Mouse (Mus musculus): Measurements from ENCODE around the gene Filip1. TPM values are rescaled to one million over a fixed set of nuclear protein-coding genes. Genes with fewer than 3 reads are reported as not detected.
A peak's percentile ranks its signal among the peaks of the same experiment; 100 is the strongest.

The Filip1 gene
- polyA plus RNA-seq, 1 experiment from 2014 or later: 0.88 TPM

DNA sequence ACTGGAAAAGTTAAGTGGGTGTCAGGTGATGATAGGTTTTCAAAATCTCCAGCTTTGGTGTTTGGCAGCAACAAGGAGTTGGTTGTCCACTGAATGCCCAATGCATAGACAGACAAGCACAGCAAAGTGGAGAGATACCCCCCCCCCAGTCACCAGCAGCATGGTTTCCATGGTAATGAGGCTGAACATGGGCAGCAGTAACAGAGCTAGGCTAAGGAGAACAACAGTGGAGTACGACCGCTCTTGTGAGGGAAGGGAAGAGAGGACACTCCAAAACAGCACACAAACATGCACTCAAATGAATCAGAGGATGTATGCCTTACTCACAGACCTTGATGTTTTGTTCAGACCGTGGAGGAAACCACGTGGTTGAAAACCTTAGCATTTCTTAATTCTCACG is 37.5 kb downstream of the Filip1 start:
- H3K9me3 ChIP-seq (replicated peaks): no peaks in the 10 kb centered on the region
- H3K27ac ChIP-seq: no peak overlapping the region
- no peak overlapping the region for H3K4me3 ChIP-seq
- no peaks in the 10 kb centered on the region for H3K36me3 ChIP-seq
- H3K4me1 ChIP-seq: peaks cover 15% of the 10 kb centered on the region
- no peaks in the 10 kb centered on the region for H3K27me3 ChIP-seq (ENCODE audit: low read depth, poor library complexity, severe bottlenecking)
- 85% methylated on average over 5 of the region's 5 CpGs for WGBS
- no peak for DNase-seq (ENCODE audit: low spot score)

DNA sequence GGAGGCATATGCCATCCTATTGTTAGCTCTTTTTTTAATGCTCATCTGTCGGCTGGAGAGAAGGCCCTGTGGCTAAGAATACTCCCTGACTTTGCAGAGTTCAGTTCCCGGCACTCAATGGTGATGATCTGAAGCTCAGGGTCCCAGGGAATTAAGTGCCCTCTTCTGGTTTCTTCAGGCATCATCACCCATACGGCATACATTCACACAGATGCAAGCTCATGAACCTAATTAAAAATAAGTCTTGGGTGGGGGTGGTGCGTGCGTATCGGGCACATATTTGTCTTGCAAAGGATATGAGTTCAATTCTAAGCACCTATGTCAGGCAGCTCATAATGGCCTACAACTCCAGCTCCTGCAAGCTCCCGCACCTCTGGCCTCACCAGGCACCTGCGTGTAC is 39.1 kb downstream of the Filip1 start:
- Histone ChIP-seq H3K27me3 (ENCODE audit: low read depth, poor library complexity, severe bottlenecking) (no peaks in the 10 kb centered on the region), H3K36me3 (no peaks in the 10 kb centered on the region), H3K4me1 (peaks cover 13% of the 10 kb centered on the region), H3K27ac (no peak overlapping the region), H3K9me3 (replicated peaks) (no peaks in the 10 kb centered on the region), H3K4me3 (no peak overlapping the region)
- 91% methylated on average over 8 of the region's 8 CpGs for WGBS
- DNase-seq (ENCODE audit: low spot score): no peak

DNA sequence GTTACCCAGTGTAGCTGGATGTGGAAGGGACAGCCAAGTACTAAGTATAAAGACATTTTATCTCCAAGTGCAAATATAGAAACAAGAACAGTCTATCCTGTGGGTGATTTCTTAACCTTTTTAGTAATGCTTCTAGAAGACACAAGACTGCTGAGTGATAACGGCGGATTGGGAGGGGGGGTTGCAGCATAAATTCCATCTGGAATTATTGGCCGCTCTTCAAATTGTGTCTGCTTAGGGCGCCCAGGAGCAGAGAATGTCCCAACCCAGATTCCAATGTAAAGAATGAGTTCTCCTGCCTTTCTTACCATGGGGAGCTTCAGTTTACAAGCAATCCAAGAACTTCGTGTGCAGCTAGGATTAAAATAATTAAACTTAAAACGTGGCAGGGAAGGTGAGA is 39.9 kb downstream of the Filip1 start:
- no peak overlapping the region for H3K27ac ChIP-seq
- H3K4me1 ChIP-seq: peaks cover 5% of the 10 kb centered on the region
- H3K36me3 ChIP-seq: no peaks in the 10 kb centered on the region
- H3K27me3 ChIP-seq (ENCODE audit: low read depth, poor library complexity, severe bottlenecking): no peaks in the 10 kb centered on the region
- 74% methylated on average over 6 of the region's 6 CpGs for WGBS
- H3K4me3 ChIP-seq: no peak overlapping the region
- no peak for DNase-seq (ENCODE audit: low spot score)
- no peaks in the 10 kb centered on the region for H3K9me3 ChIP-seq (replicated peaks)

DNA sequence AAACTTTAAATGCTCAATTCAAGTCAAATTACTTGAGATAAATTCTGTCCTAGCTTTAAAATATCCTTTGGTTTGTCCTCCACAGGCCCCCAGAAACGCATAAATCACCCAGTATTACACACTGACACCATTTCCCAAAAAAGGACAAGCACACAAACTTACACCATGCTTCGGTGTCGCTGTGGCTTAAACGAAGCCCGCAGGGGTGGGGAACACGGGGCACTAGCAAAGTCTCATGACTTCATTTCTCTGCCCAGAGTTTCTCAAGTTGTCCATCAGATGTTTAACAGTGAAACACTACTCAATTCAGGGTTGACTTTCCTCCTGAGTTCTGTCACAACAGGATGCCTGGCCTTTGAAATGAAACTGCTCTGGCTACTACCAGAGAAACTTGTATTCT is 41.0 kb downstream of the Filip1 start:
- no peaks in the 10 kb centered on the region for H3K27me3 ChIP-seq (ENCODE audit: low read depth, poor library complexity, severe bottlenecking)
- no peaks in the 10 kb centered on the region for H3K9me3 ChIP-seq (replicated peaks)
- DNase-seq (ENCODE audit: low spot score): no peak
- WGBS: 87% methylated on average over 6 of the region's 6 CpGs
- H3K27ac ChIP-seq: no peak overlapping the region
- H3K4me3 ChIP-seq: no peak overlapping the region
- H3K36me3 ChIP-seq: no peaks in the 10 kb centered on the region
- H3K4me1 ChIP-seq: no peaks in the 10 kb centered on the region

DNA sequence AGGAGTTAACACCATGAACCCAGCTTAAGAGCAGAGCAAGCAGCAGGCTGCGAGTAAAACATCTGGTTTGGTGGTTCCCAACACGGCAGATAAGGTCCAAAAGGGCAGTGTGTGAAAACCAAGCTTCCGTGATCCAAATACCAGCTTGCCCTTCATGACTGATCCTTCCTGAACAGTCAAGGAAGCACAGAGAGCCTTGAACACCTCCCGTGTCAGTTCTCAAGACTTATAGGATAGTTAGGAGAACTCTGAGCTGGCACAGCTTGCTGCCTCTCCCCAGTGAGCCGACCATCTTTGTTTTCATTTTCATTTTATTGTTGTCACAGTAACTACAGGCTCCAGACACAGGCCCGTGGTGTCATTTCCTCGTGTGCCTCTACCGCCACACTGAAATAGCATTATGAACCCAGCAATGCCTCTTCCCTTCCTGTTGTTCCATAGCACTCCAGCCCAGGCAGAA is 42.0 kb downstream of the Filip1 start:
- no peak overlapping the region for H3K4me3 ChIP-seq
- no peaks in the 10 kb centered on the region for H3K4me1 ChIP-seq
- H3K9me3 ChIP-seq (replicated peaks): no peaks in the 10 kb centered on the region
- no peak overlapping the region for H3K27ac ChIP-seq
- no peaks in the 10 kb centered on the region for H3K36me3 ChIP-seq
- DNase-seq (ENCODE audit: low spot score): no peak
- H3K27me3 ChIP-seq (ENCODE audit: low read depth, poor library complexity, severe bottlenecking): no peaks in the 10 kb centered on the region
- 76% methylated on average over 8 of the region's 8 CpGs for WGBS

DNA sequence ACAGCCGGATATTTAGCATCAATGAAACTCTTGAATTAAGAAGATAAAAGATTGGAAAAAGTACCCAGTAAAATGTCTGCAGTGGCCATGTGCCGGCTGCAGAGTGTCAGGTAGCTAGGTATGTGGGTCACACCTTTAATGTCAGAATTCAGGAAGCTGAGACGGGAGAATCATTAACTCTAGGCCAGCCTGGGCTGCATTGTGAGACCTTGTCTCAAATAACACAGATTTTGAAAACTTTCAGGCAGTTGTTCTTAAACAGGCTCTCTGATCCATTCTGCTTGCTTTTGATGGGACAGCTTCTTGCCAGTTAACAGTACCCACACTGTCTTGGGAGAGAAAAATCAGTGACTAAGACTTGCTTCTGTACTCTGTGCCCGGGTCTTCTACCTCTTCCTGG is 43.1 kb downstream of the Filip1 start:
- DNase-seq (ENCODE audit: low spot score): no peak
- H3K4me1 ChIP-seq: no peaks in the 10 kb centered on the region
- 90% methylated on average over 4 of the region's 4 CpGs for WGBS
- H3K4me3 ChIP-seq: no peak overlapping the region
- H3K27ac ChIP-seq: no peak overlapping the region
- no peaks in the 10 kb centered on the region for H3K36me3 ChIP-seq
- no peaks in the 10 kb centered on the region for H3K27me3 ChIP-seq (ENCODE audit: low read depth, poor library complexity, severe bottlenecking)
- no peaks in the 10 kb centered on the region for H3K9me3 ChIP-seq (replicated peaks)

DNA sequence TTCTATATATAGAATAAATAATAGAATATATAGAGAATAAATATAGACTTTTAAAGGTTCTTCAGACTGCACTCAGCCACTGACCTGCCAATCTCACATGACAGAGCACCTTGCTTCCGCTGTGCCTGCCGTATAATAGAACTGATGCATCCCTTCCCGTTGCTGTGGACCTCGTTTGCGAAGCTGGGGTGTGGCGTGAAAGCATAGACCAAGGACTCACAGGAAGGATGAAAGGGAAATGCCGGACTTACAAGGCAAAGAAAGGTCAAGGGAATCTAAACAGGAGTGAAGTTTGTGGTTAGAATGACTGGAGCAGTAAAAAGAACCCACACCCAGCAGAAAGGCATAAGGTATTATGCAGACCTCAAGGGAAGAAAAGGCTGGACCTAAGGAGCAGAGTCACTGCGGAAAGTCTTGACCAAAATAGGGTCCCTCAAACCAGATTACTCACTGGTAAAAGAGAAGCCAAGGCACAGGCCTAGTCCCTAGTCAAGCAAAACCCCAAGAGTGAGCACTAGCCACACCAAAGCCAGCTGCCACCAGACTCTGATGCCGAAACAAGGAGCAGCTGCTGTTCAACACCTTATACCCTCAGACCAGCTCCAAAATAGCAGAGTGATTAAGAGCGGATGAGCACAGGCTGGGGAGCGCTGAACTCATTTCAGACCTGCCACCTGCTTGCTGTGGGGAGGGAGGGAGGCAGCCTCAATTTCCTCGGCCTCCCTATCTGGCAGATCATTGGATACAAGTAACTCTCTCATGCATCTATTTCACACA is 45.8 kb downstream of the Filip1 start:
- no peak overlapping the region for H3K4me3 ChIP-seq
- no peaks in the 10 kb centered on the region for H3K9me3 ChIP-seq (replicated peaks)
- H3K4me1 ChIP-seq: no peaks in the 10 kb centered on the region
- H3K36me3 ChIP-seq: no peaks in the 10 kb centered on the region
- H3K27me3 ChIP-seq (ENCODE audit: low read depth, poor library complexity, severe bottlenecking): no peaks in the 10 kb centered on the region
- 80% methylated on average over 12 of the region's 12 CpGs for WGBS
- H3K27ac ChIP-seq: no peak overlapping the region
- no peak for DNase-seq (ENCODE audit: low spot score)

DNA sequence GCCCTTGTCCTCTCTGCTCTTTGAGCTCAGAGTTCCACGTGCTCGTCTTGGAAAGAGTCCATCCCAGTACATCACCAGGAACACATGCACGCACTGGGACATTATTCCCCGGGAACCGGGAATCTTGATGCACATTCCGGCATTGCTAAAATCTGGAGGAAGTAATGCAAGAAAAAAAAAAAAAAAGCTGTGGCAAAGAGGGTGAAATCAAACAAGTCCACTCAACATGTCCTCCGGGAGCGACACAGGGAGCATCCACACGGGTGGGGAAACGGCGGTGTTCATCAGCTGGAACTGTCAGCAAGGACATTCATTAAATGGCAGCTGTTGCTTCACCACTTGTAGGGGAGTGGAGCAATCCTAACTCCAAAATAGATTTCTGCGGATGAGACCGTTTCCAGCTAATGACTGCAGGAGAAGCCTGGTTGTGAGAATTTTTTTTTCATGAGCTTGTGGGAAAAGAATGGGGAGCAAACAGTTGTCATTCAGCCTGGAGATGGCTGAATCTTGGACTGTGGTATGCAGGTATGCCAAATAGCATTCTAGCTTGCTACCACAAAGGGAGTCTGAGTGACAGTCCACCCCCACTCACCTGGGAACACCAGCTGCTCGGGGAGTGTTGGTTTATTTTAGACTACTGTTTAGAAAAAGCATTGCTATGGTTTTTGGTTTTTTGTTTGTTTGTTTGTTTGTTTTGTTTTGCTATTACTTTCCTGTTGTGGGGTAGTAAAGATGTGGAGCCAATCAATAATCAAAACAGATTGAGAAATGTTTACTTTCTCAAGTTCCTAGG is 46.9 kb downstream of the Filip1 start:
- no peaks in the 10 kb centered on the region for H3K9me3 ChIP-seq (replicated peaks)
- H3K27ac ChIP-seq: no peak overlapping the region
- no peaks in the 10 kb centered on the region for H3K27me3 ChIP-seq (ENCODE audit: low read depth, poor library complexity, severe bottlenecking)
- 89% methylated on average over 14 of the region's 14 CpGs for WGBS
- H3K4me3 ChIP-seq: no peak overlapping the region
- no peaks in the 10 kb centered on the region for H3K4me1 ChIP-seq
- DNase-seq (ENCODE audit: low spot score): no peak
- H3K36me3 ChIP-seq: no peaks in the 10 kb centered on the region

DNA sequence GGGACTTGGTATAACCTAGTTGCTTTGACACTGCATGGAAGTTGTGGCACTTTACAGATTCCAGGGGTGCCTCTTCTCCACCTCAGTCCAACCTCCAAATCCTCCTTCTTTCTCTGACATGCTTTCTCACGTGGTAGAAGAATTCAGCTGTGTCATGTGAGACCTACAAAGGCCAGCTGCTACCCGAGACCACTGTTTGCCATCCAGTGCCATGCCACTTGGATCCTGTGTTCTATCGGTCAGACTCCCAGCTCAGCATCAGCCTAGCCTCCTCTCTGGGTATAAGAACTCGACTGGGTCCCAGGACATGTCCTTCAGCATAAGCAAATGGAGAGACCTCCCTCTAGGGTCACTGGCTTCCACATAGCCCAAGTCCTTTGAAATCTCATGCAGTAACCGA is 47.6 kb downstream of the Filip1 start:
- Histone ChIP-seq H3K4me1 (no peaks in the 10 kb centered on the region), H3K4me3 (no peak overlapping the region), H3K36me3 (no peaks in the 10 kb centered on the region), H3K27me3 (ENCODE audit: low read depth, poor library complexity, severe bottlenecking) (no peaks in the 10 kb centered on the region), H3K9me3 (replicated peaks) (no peaks in the 10 kb centered on the region), H3K27ac (no peak overlapping the region)
- 86% methylated on average over 5 of the region's 5 CpGs for WGBS
- DNase-seq (ENCODE audit: low spot score): no peak

DNA sequence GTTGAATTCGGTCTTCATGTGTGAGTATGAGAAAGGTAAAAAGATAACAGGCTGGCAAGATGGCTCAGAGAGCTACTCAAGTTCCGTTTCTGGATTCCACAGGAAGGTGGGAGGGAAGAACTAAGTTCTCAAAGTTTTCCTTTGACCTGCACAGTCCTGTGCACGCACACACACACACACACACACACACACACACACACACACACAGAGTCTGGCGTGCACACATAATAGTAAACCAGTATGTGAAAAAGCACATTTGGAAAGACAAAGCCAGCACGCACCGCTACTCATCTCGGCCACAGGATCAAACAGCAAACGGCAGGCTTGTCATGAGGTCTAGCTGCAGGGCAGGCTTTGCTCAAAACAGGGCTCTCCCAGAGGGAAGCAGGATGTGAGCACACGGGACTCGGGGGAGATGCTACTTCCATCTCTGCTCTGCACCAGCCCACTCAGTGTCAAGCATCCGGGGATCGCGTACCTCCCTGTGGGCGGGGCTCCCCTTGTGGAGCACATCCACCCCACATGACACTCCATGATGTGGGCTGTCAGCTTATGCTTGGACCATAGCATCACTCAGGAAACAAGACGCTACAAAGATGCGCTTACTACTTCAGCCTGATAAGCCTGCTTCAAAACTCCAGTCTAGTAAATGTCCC is 50.9 kb downstream of the Filip1 start:
- no peak for DNase-seq (ENCODE audit: low spot score)
- Histone ChIP-seq H3K9me3 (replicated peaks) (no peaks in the 10 kb centered on the region), H3K27ac (peak overlapping the region; percentile 9; the same call in 1 of the 2 replicates), H3K36me3 (no peaks in the 10 kb centered on the region), H3K4me3 (no peak overlapping the region), H3K4me1 (no peaks in the 10 kb centered on the region), H3K27me3 (ENCODE audit: low read depth, poor library complexity, severe bottlenecking) (no peaks in the 10 kb centered on the region)
- WGBS: 80% methylated on average over 16 of the region's 16 CpGs

DNA sequence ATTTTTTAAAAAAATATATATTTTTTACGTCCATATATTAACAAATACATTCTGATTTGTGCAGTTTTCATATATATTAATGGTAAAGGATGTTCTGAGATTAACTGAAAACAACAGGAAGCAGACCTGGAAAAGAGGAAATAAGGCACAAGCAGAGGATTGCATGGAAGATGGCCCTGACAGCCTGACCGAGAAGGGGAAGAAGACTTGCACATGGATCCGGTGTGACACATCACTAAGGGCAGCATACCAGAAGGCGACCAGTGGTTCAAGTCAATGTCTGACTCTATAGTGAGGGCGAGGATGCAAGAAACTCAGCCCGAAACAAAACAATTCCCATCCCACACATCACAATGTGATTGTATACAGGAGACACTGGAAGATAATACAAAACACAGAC is 52.2 kb downstream of the Filip1 start:
- DNase-seq (ENCODE audit: low spot score): no peak

DNA sequence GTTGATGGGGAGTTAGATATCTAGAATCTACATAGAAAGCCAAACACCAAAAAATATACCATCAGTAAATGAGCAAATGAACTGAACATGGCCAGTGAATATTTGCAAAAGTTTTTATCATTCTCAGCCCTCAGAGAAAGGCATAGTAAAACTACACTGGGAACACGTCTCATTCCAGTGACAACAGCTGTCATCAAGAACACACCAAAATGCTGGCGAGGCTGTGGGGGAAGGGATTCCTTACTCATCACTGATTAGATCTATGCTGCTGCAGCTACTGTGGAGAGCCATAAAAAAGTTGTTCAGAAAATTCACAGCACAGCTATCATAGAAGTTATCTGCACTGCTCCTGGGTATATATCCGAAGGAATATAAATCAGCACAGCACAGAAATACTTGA is 54.3 kb downstream of the Filip1 start:
- no peak overlapping the region for H3K27ac ChIP-seq
- no peaks in the 10 kb centered on the region for H3K9me3 ChIP-seq (replicated peaks)
- no peaks in the 10 kb centered on the region for H3K4me1 ChIP-seq
- H3K27me3 ChIP-seq (ENCODE audit: low read depth, poor library complexity, severe bottlenecking): no peaks in the 10 kb centered on the region
- 87% methylated on average over 3 of the region's 3 CpGs for WGBS
- H3K36me3 ChIP-seq: no peaks in the 10 kb centered on the region
- H3K4me3 ChIP-seq: no peak overlapping the region
- DNase-seq (ENCODE audit: low spot score): no peak

More for the DNA sequence above, 52.2 kb downstream of the Filip1 start:
- 89% methylated on average over 6 of the region's 6 CpGs for WGBS
- Histone ChIP-seq H3K4me1 (no peaks in the 10 kb centered on the region), H3K27ac (no peak overlapping the region), H3K9me3 (replicated peaks) (no peaks in the 10 kb centered on the region), H3K4me3 (no peak overlapping the region), H3K36me3 (no peaks in the 10 kb centered on the region), H3K27me3 (ENCODE audit: low read depth, poor library complexity, severe bottlenecking) (no peaks in the 10 kb centered on the region)

DNA sequence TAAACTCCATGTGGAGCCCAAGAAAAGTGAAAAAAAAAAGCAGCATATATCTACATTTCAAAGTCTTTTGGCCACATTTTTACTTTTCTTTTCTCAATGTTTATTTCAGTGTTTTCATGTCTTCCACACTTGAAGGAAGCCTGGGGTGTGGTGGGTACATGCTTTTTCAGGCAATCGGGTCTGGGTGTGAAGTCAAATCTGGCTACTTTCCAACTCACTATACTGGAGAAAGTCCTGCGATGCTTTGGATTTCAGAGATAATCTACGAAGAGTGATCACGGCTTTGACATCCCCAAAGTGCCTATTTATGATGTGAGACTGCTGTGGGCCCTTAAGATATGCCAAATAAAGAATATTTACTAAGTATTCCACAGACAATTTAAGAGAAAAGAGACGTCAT is 57.7 kb downstream of the Filip1 start:
- no peak for DNase-seq (ENCODE audit: low spot score)
- WGBS: 88% methylated on average over 5 of the region's 5 CpGs
- H3K4me1 ChIP-seq: peaks cover 9% of the 10 kb centered on the region
- H3K9me3 ChIP-seq (replicated peaks): no peaks in the 10 kb centered on the region
- no peaks in the 10 kb centered on the region for H3K27me3 ChIP-seq (ENCODE audit: low read depth, poor library complexity, severe bottlenecking)
- no peak overlapping the region for H3K4me3 ChIP-seq
- no peak overlapping the region for H3K27ac ChIP-seq
- H3K36me3 ChIP-seq: no peaks in the 10 kb centered on the region
